Mouse (Mus musculus) limb, embryonic 12.5 days (tissue): ENCODE data around the gene Gm960. TPM values are rescaled to one million over a fixed set of nuclear protein-coding genes. Genes with fewer than 3 reads are reported as not detected.

Experiments used
- ATAC-seq: fragments of 200-750 bp; cut with Nextera tagmentation; 2 replicates; pipeline ENCODE4 v1.8.0; 2017; ENCODE audit warnings: low read depth, moderate TSS enrichment; ENCODE audit not compliant: insufficient number of reproducible peaks, insufficient read depth, low FRiP score, low TSS enrichment
- H3K27ac ChIP-seq: fragments of 300-500 bp; sonication (generic); 2 replicates; pipeline ENCODE4 v1.5.1; 2016; ENCODE audit warnings: mild to moderate bottlenecking, moderate library complexity
- H3K27me3 ChIP-seq: fragments of 300-500 bp; sonication (generic); 2 replicates; pipeline ENCODE4 v1.6.1; 2016; ENCODE audit warnings: mild to moderate bottlenecking, moderate library complexity
- H3K36me3 ChIP-seq: fragments of 300-500 bp; sonication (generic); 2 replicates; pipeline ENCODE4 v1.6.1; 2016; ENCODE audit warnings: mild to moderate bottlenecking, moderate library complexity
- H3K4me1 ChIP-seq: fragments of 300-500 bp; sonication (generic); replicated peaks from 2 replicates; pipeline ENCODE4 v1.6.1; 2016
- H3K4me2 ChIP-seq: fragments of 300-500 bp; sonication (generic); 2 replicates; pipeline ENCODE4 v1.6.1; 2016; ENCODE audit warnings: mild to moderate bottlenecking, moderate library complexity
- H3K4me3 ChIP-seq: fragments of 300-500 bp; sonication (generic); replicated peaks from 2 replicates; pipeline ENCODE4 v1.5.1; 2016; ENCODE audit warnings: mild to moderate bottlenecking
- H3K9ac ChIP-seq: fragments of 300-500 bp; sonication (generic); replicated peaks from 2 replicates; pipeline ENCODE4 v1.6.1; 2016; ENCODE audit warnings: mild to moderate bottlenecking, moderate library complexity
- H3K9me3 ChIP-seq: fragments of 300-500 bp; sonication (generic); 2 replicates; pipeline ENCODE4 v1.6.1; 2016; ENCODE audit warnings: mild to moderate bottlenecking, moderate library complexity
- WGBS: fragments of 180-500 bp; shearing (Covaris S2); methylation state at CpG from one replicate; pipeline ENCODE4 v1.1.7; 2016; 5-methylcytosine and 5-hydroxymethylcytosine counted together
- polyA plus RNA-seq: library from polyadenylated mRNA; unstranded; fragments of >200 nt; fragmentation: Nextera tagmentation; extraction: Ambion mirVana; gene quantifications from 2 replicates; pipeline ENCODE4 v1.2.1, GENCODE M21; 2016

Gene Gm960
- polyA plus RNA-seq, 1 experiment from 2014 or later: 6.9 TPM

- H3K4me3 ChIP-seq: no peak overlapping the region
- H3K36me3 ChIP-seq: no peaks in the 10 kb centered on the region
- no peaks in the 10 kb centered on the region for H3K4me1 ChIP-seq
- WGBS: 77% methylated on average over 6 of the region's 6 CpGs
- H3K4me2 ChIP-seq: no peak overlapping the region
- ATAC-seq: no peak
- H3K9me3 ChIP-seq: no peaks in the 10 kb centered on the region
- H3K27me3 ChIP-seq: no peaks in the 10 kb centered on the region
- no peak overlapping the region for H3K27ac ChIP-seq
- no peak overlapping the region for H3K9ac ChIP-seq
These were observed 26.1 kb downstream of the Gm960 start for GRCm38 (mm10) chr19:4672401-4672800.

GRCm38 (mm10) chr19:4670776-4671175 is 27.7 kb downstream of the Gm960 start:
- 64% methylated on average over 4 of the region's 4 CpGs for WGBS
- H3K9me3 ChIP-seq: no peaks in the 10 kb centered on the region
- H3K9ac ChIP-seq: no peak overlapping the region
- H3K4me2 ChIP-seq: no peak overlapping the region
- H3K36me3 ChIP-seq: no peaks in the 10 kb centered on the region
- no peaks in the 10 kb centered on the region for H3K4me1 ChIP-seq
- ATAC-seq: no peak
- H3K27ac ChIP-seq: no peak overlapping the region
- no peak overlapping the region for H3K4me3 ChIP-seq
- no peaks in the 10 kb centered on the region for H3K27me3 ChIP-seq

- Histone ChIP-seq H3K27ac (no peak overlapping the region), H3K4me1 (no peaks in the 10 kb centered on the region), H3K4me3 (no peak overlapping the region), H3K9me3 (no peaks in the 10 kb centered on the region), H3K36me3 (no peaks in the 10 kb centered on the region), H3K9ac (no peak overlapping the region), H3K27me3 (no peaks in the 10 kb centered on the region), H3K4me2 (no peak overlapping the region)
- ATAC-seq: no peak
These were observed 31.7 kb downstream of the Gm960 start for GRCm38 (mm10) chr19:4666815-4667214.

GRCm38 (mm10) chr19:4658156-4658555 is 40.3 kb downstream of the Gm960 start:
- H3K4me2 ChIP-seq: no peak overlapping the region
- H3K4me1 ChIP-seq: no peaks in the 10 kb centered on the region
- H3K4me3 ChIP-seq: no peak overlapping the region
- H3K36me3 ChIP-seq: no peaks in the 10 kb centered on the region
- WGBS: 89% methylated on average over 5 of the region's 5 CpGs
- H3K27ac ChIP-seq: no peak overlapping the region
- H3K27me3 ChIP-seq: no peaks in the 10 kb centered on the region
- ATAC-seq: no peak
- H3K9me3 ChIP-seq: no peaks in the 10 kb centered on the region
- no peak overlapping the region for H3K9ac ChIP-seq

DNA sequence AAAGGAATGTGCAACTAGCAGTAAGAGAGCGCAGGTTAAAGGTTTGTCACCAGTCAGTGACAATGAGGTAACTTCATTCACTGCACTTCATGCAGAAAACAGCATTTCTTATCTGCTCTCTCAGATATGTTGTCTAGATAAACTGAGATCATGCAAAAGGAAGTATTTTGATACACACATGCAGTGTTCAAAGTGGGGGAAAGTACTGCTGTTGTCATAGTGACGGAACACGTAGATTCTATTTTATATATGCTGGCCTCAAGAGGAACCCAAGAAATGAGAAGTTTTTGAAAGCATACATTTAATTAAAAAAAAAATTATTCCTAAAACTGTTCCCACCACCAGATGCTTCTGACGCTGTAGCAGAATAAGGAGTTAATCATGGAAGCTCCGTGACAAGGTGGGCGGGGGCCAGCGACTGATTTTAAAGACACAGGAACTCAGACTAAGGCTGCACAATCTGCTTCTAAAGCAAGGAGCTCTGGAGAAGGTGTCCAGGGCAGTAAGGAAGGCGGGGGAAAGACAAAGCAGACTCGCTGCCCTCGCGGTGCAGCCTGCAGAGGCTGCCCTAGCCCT is 51.5 kb downstream of the Gm960 start:
- Histone ChIP-seq H3K4me2 (no peak overlapping the region), H3K4me3 (no peak overlapping the region), H3K9ac (no peak overlapping the region), H3K9me3 (no peaks in the 10 kb centered on the region), H3K27me3 (no peaks in the 10 kb centered on the region), H3K4me1 (no peaks in the 10 kb centered on the region), H3K36me3 (no peaks in the 10 kb centered on the region), H3K27ac (no peak overlapping the region)
- 81% methylated on average over 11 of the region's 11 CpGs for WGBS
- no peak for ATAC-seq

DNA sequence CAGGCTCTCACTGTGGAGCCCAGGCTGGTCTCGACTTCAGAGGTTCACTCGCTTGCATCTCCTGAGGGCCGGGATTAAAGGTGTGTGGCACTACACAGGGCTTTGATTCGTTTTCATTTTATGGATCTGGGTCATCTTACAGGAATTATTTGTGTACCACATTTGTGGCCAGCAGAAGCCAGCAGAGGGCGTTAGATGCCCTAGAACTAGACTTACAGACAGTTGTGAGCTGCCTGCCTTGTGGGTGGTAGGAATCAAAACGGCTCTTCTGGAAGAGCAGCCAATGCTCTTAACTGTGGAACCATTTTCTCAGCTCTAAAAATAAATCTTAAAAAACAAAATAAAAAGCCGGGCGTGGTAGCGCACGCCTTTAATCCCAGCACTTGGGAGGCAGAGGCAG is 54.2 kb downstream of the Gm960 start:
- Histone ChIP-seq H3K27ac (no peak overlapping the region), H3K9me3 (no peaks in the 10 kb centered on the region), H3K36me3 (no peaks in the 10 kb centered on the region), H3K9ac (no peak overlapping the region), H3K4me1 (no peaks in the 10 kb centered on the region), H3K27me3 (peaks cover 3% of the 10 kb centered on the region; the same call in 1 of the 2 replicates), H3K4me2 (no peak overlapping the region), H3K4me3 (no peak overlapping the region)
- ATAC-seq: no peak
- 41% methylated on average over 10 of the region's 10 CpGs for WGBS

- H3K27ac ChIP-seq: no peak overlapping the region
- 70% methylated on average over 4 of the region's 4 CpGs for WGBS
These were observed 62.5 kb downstream of the Gm960 start for GRCm38 (mm10) chr19:4635986-4636385.

GRCm38 (mm10) chr19:4628819-4629218 is 69.6 kb downstream of the Gm960 start:
- Histone ChIP-seq H3K4me2 (no peak overlapping the region), H3K9ac (no peak overlapping the region), H3K36me3 (peaks cover 3% of the 10 kb centered on the region), H3K27ac (no peak overlapping the region), H3K27me3 (no peaks in the 10 kb centered on the region), H3K9me3 (no peaks in the 10 kb centered on the region), H3K4me1 (peaks cover 28% of the 10 kb centered on the region), H3K4me3 (no peak overlapping the region)
- no peak for ATAC-seq
- WGBS: 0% methylated on average over 1 of the region's 1 CpGs

More at GRCm38 (mm10) chr19:4635986-4636385, 62.5 kb downstream of the Gm960 start:
- H3K9me3 ChIP-seq: no peaks in the 10 kb centered on the region
- H3K4me1 ChIP-seq: no peaks in the 10 kb centered on the region
- H3K4me2 ChIP-seq: no peak overlapping the region
- H3K27me3 ChIP-seq: 0 out of 2 replicates have a peak, but pooled peaks cover 4% of the 10 kb centered on the region
- H3K36me3 ChIP-seq: no peaks in the 10 kb centered on the region
- H3K4me3 ChIP-seq: no peak overlapping the region
- ATAC-seq: no peak
- H3K9ac ChIP-seq: no peak overlapping the region

DNA sequence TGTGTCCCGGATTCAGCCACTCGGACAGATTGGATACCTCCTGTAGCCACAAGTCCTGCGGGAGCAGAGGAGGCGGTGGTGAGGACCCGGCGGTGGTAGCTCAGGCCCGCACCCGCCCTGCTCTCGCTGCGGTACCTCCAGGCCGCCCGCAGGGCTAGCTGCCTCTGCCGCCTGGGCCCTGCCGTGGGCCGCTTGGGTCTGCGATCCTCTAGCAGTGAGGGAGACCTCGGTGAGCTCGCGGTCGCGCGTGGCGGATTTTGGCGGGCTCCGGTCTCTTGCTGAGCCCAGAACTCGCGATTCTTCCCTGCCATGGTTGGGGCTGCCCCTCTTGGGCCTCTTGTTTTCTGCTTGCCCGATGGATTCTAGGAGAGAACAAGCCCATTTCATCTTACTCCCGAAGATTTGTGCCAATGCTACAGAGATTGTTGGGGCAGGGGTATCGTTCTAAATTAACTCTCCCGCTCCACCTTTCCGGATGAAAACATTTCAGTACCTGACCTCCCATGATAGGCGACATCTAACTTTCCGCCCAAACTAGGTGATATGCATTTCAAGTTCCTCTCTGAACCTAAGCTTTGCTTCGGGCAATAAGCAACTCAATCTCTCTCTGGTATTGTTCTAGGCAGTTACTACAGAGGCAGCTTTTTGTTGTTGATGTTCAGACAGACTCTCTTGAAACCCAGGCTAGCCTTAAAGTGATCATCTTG is 72.5 kb downstream of the Gm960 start:
- Histone ChIP-seq H3K4me1 (peaks cover 28% of the 10 kb centered on the region), H3K9ac (peak overlapping the region; percentile 94), H3K9me3 (no peaks in the 10 kb centered on the region), H3K27me3 (no peaks in the 10 kb centered on the region), H3K4me2 (peak overlapping the region; percentile 82), H3K36me3 (peaks cover 32% of the 10 kb centered on the region), H3K4me3 (peak overlapping the region; percentile 90), H3K27ac (peak overlapping the region; percentile 92)
- WGBS: 2% methylated on average over 35 of the region's 35 CpGs
- peak; percentile 41; the same call in 1 of the 2 replicates for ATAC-seq

DNA sequence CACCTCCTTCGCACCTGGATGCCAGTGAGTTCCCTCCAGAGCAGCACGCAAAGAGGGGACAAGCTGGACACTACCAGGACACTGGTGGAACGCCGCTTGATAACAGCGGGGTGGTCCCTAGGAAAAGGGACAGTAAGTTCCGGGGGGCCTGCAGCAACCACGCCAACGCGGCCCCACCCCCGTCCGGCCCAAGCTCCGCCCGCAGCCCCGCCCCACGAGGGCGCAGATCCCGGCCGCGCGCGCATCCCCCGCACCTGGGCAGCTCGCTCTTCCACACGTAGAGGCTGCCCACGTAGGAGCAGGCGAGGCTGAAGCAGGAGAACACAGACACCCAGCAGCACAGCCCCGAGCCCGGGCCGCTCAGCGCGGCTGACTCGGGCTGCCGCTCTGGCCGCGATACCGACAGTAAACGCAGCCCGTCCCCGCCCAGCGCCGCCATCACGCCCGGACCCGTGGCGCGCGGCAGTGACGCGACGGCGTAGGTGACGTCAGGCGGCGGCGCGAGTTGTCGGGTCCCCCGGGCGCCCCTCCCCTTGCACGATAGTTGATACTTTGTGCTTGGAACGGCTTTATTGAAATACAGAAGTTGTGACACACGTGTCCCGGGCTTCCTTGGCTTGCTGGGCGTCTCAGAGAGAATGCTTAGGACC is 73.2 kb downstream of the Gm960 start, which contains the start of gene Rce1:
TSS of gene Rce1 (minus strand) at position 463 of the 650 bp plus-strand sequence.
- peaks cover 28% of the 10 kb centered on the region for H3K4me1 ChIP-seq
- H3K4me3 ChIP-seq: peak within 1 kb of the TSS; percentile 90
- no peaks in the 10 kb centered on the region for H3K9me3 ChIP-seq
- H3K36me3 ChIP-seq: peaks cover 39% of the 10 kb centered on the region
- peak; percentile 80 for ATAC-seq
- peak within 1 kb of the TSS; percentile 94 for H3K9ac ChIP-seq
- H3K4me2 ChIP-seq: peak within 1 kb of the TSS; percentile 82
- H3K27me3 ChIP-seq: no peaks in the 10 kb centered on the region
- WGBS: under 1% methylated on average over 63 of the region's 64 CpGs
- H3K27ac ChIP-seq: peak within 1 kb of the TSS; percentile 92

GRCm38 (mm10) chr19:4624406-4625178 is 73.9 kb downstream of the Gm960 start:
- peak; percentile 4; the same call in 1 of the 2 replicates for ATAC-seq
- H3K9ac ChIP-seq: peak overlapping the region; percentile 94
- H3K27me3 ChIP-seq: no peaks in the 10 kb centered on the region
- H3K27ac ChIP-seq: peak overlapping the region; percentile 92
- peak overlapping the region; percentile 82 for H3K4me2 ChIP-seq
- peaks cover 28% of the 10 kb centered on the region for H3K4me1 ChIP-seq
- H3K36me3 ChIP-seq: peaks cover 43% of the 10 kb centered on the region
- no peaks in the 10 kb centered on the region for H3K9me3 ChIP-seq
- 34% methylated on average over 4 of the region's 4 CpGs for WGBS
- H3K4me3 ChIP-seq: peak overlapping the region; percentile 90
